Mouse (Mus musculus): ENCODE results near the gene Nkx2-1. TPM values are rescaled to one million over a fixed set of nuclear protein-coding genes. Genes with fewer than 3 reads are reported as not detected.

Nkx2-1 gene
- total RNA-seq, 2 experiments from 2014 or later = not detected

GRCm38 (mm10) chr12:56524201-56524600, 12.5 kb downstream of the Nkx2-1 start:
- no peak for DNase-seq (ENCODE audit: low spot score in 2 of 2)

- DNase-seq (ENCODE audit: low spot score in 2 of 2) = no peak
These were observed 14.5 kb downstream of the Nkx2-1 start for GRCm38 (mm10) chr12:56522191-56522590.

- no peak for DNase-seq (ENCODE audit: low spot score in 2 of 2)
These were observed 15.4 kb downstream of the Nkx2-1 start for GRCm38 (mm10) chr12:56521106-56521840.

GRCm38 (mm10) chr12:56520396-56521105, 16.2 kb downstream of the Nkx2-1 start:
- no peak for DNase-seq (ENCODE audit: low spot score in 2 of 2)

- no peak for DNase-seq (ENCODE audit: low spot score in 2 of 2)
These were observed 16.9 kb downstream of the Nkx2-1 start for GRCm38 (mm10) chr12:56519738-56520191.

GRCm38 (mm10) chr12:56519071-56519737, 17.5 kb downstream of the Nkx2-1 start:
- no peak for DNase-seq (ENCODE audit: low spot score in 2 of 2)

GRCm38 (mm10) chr12:56518221-56518620, 18.5 kb downstream of the Nkx2-1 start:
- no peak for DNase-seq (ENCODE audit: low spot score in 2 of 2)

- DNase-seq (ENCODE audit: low spot score in 2 of 2) = no peak
These were observed 21.9 kb downstream of the Nkx2-1 start for GRCm38 (mm10) chr12:56514831-56515230.

- DNase-seq (ENCODE audit: low spot score in 2 of 2) = no peak
These were observed 28.3 kb downstream of the Nkx2-1 start for GRCm38 (mm10) chr12:56508413-56508812.

GRCm38 (mm10) chr12:56487046-56487445, 49.7 kb downstream of the Nkx2-1 start:
- DNase-seq (ENCODE audit: low spot score in 2 of 2) = no peak

- no peak for DNase-seq (ENCODE audit: low spot score in 2 of 2)
These were observed 54.1 kb downstream of the Nkx2-1 start for GRCm38 (mm10) chr12:56482606-56483005.

Other genes with a start within 250 kb of the Nkx2-1 start
- gene Mbip, start 191.0 kb downstream of the Nkx2-1 start, total RNA-seq (2021) = 10 to 100 TPM; 25.6 to 29.2 TPM
- under 1 TPM in 1 of 2 experiments, not detected in 1; 0.25 TPM for gene Nkx2-9, start 76.4 kb upstream of the Nkx2-1 start, total RNA-seq (2021)
- gene Pax9, start 154.9 kb upstream of the Nkx2-1 start, total RNA-seq (2021) = not detected